Mouse (Mus musculus) erythroblast, embryonic 14.5 days (primary cell): ENCODE results near the gene Arl6ip4. TPM values are rescaled to one million over a fixed set of nuclear protein-coding genes. Genes with fewer than 3 reads are reported as not detected.

Experiments used
- H3K27me3 ChIP-seq: 2 replicates; pipeline ENCODE4 v1.6.1; 2012; ENCODE audit warnings: inconsistent platforms; ENCODE audit not compliant: control insufficient read depth
- H3K36me3 ChIP-seq: 2 replicates; pipeline ENCODE4 v1.6.1; 2012; ENCODE audit warnings: mild to moderate bottlenecking, inconsistent platforms; ENCODE audit not compliant: control insufficient read depth
- H3K4me1 ChIP-seq: 2 replicates; pipeline ENCODE4 v1.6.1; 2012; ENCODE audit warnings: inconsistent platforms; ENCODE audit not compliant: control insufficient read depth
- H3K4me3 ChIP-seq: replicated peaks from 2 replicates; pipeline ENCODE3; 2012; ENCODE audit warnings: moderate library complexity, mild to moderate bottlenecking, inconsistent platforms
- H3K9me3 ChIP-seq: 2 replicates; pipeline ENCODE4 v1.6.1; 2012; ENCODE audit warnings: low read length, inconsistent platforms, mixed read lengths; ENCODE audit not compliant: control insufficient read depth
- GATA1 ChIP-seq: IDR thresholded peaks from 2 replicates; pipeline ENCODE4 v1.6.1; 2012; ENCODE audit warnings: low read length, inconsistent platforms, mixed read lengths
- TAL1 ChIP-seq: IDR thresholded peaks from 3 replicates; pipeline ENCODE4 v1.6.1; 2012; ENCODE audit warnings: low read length, inconsistent platforms, mixed read lengths
- polyA plus RNA-seq: library from polyadenylated mRNA; stranded (reverse); fragments of >175 nt; gene quantifications from 2 replicates; pipeline ENCODE4 v1.2.3, GENCODE M21; 2012

Arl6ip4 gene
- polyA plus RNA-seq, 1 experiment = 14.6 TPM

DNA sequence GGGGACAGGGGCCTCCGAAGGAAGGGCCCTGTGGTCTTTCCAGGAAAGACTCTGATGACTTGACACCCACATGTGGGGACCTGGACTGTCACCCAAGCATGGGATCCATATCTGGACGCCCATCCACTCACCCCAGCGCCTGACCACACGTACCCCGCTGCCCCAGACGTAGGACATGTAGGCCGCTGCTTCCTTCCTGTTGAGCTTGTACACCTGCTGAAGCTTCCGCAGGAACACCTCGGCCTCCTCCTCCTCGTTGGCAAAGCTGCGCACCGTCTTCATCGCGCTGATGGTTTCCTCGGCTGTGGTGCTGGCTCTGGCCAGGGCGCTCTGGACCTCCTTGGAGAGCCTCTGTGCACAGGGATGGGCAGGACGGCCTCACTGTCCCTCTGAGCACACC lies 36.0 kb upstream of the Arl6ip4 start:
- Histone ChIP-seq H3K27me3 (no peaks in the 10 kb centered on the region), H3K4me3 (no peak overlapping the region), H3K9me3 (no peaks in the 10 kb centered on the region), H3K4me1 (peaks cover 35% of the 10 kb centered on the region), H3K36me3 (peaks cover 10% of the 10 kb centered on the region)
- TF ChIP-seq GATA1 (no peak), TAL1 (no peak)

DNA sequence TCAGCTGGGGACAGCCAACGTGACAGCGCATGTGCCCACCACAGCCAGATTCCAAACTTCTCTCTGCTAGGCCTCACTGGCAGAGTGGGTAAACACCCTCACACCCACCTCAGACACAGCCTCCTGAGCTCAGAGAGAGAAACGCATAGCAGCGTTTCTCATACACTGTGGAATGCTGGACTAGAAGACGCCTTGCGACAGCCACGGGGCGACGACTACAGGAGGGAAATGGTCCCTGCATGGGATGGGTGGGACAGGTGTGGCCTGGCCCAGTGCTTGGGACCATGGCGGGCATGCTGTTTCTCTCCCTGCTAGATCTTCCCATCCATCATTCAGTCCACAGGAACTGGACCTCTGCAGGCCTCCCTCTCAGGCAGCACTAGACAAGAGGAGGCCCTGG lies 33.4 kb upstream of the Arl6ip4 start:
- no peak for TF ChIP-seq TAL1
- no peaks in the 10 kb centered on the region for H3K27me3 ChIP-seq
- H3K4me1 ChIP-seq = peaks cover 41% of the 10 kb centered on the region
- no peaks in the 10 kb centered on the region for H3K9me3 ChIP-seq
- H3K36me3 ChIP-seq = peaks cover 15% of the 10 kb centered on the region
- H3K4me3 ChIP-seq = no peak overlapping the region

- Histone ChIP-seq H3K4me1 (peaks cover 44% of the 10 kb centered on the region), H3K27me3 (no peaks in the 10 kb centered on the region), H3K9me3 (no peaks in the 10 kb centered on the region), H3K36me3 (peaks cover 19% of the 10 kb centered on the region), H3K4me3 (no peak overlapping the region)
- TF ChIP-seq GATA1 = no peak
- no peak for TF ChIP-seq TAL1
Measured at GRCm38 (mm10) chr5:124082941-124083688, 32.8 kb upstream of the Arl6ip4 start.

DNA sequence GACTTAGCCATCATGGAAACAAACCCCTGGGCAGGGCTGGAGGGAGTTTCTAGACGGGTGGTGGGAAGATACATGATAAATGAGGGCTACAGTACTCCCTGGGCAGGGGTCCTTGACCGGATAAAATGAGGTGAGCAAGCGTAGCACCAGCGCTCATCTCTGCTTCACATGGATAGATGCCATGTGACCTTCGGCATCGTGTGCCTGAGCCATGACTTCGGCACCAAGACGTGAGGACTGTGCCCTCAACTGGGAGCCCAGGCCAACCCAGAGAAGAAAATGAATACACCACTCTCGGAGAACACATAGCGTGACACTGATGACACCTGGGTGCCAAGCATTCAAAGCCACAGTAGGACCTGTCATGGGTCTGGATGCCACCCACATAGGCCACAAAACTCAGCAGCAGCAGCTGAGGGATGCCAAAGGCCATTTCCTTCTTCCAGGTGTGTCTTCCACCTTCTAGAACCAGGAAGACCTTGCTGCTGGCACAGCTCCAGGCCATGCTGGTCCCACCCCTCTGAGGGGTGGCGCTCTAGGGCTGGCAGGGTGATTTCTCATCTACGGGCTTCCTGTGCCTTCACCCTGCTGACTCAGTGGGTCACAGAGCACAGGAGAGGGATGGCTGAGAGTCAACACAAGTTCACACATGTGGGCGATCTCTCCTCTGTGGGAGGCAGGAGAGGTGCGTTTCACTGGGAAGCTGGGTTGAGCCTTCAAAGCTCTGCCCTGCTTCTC lies 31.9 kb upstream of the Arl6ip4 start:
- Histone ChIP-seq H3K27me3 (no peaks in the 10 kb centered on the region), H3K4me1 (peaks cover 49% of the 10 kb centered on the region), H3K9me3 (no peaks in the 10 kb centered on the region), H3K36me3 (peaks cover 28% of the 10 kb centered on the region), H3K4me3 (no peak overlapping the region)
- no peak for TF ChIP-seq GATA1
- TF ChIP-seq TAL1 = no peak

- no peaks in the 10 kb centered on the region for H3K9me3 ChIP-seq
- peaks cover 35% of the 10 kb centered on the region for H3K36me3 ChIP-seq
- H3K27me3 ChIP-seq = no peaks in the 10 kb centered on the region
- H3K4me1 ChIP-seq = peaks cover 54% of the 10 kb centered on the region
- H3K4me3 ChIP-seq = peak overlapping the region; percentile 3
- no peak for TF ChIP-seq GATA1
- no peak for TF ChIP-seq TAL1
Measured at GRCm38 (mm10) chr5:124084588-124085173, 31.2 kb upstream of the Arl6ip4 start.

GRCm38 (mm10) chr5:124085513-124085912 lies 30.4 kb upstream of the Arl6ip4 start:
- H3K4me1 ChIP-seq = peaks cover 57% of the 10 kb centered on the region
- peaks cover 43% of the 10 kb centered on the region for H3K36me3 ChIP-seq
- TF ChIP-seq TAL1 = no peak
- TF ChIP-seq GATA1 = no peak
- H3K9me3 ChIP-seq = no peaks in the 10 kb centered on the region
- H3K27me3 ChIP-seq = no peaks in the 10 kb centered on the region
- peak overlapping the region; percentile 33 for H3K4me3 ChIP-seq

DNA sequence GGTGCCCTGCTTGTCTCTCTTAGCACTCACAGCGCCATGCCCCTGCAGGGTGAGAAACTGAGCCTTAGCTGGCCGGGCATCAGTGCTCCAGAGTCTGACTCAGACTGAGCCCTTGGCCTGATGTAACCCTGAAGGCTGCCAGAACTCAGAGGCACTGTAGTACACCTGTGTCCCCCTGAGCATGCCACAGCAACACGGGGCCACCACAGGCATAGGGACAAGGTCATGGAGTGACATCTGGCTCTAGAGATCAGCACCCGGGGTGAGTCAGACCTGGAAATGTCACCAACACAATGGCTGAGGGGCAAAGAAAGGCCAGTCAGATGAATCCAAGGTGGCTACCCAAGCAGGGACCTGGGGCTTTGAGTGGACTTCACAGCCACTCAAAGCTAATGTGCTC lies 29.0 kb upstream of the Arl6ip4 start:
- Histone ChIP-seq H3K4me1 (peaks cover 70% of the 10 kb centered on the region), H3K36me3 (peaks cover 44% of the 10 kb centered on the region), H3K9me3 (no peaks in the 10 kb centered on the region), H3K27me3 (no peaks in the 10 kb centered on the region), H3K4me3 (no peak overlapping the region)
- no peak for TF ChIP-seq GATA1

DNA sequence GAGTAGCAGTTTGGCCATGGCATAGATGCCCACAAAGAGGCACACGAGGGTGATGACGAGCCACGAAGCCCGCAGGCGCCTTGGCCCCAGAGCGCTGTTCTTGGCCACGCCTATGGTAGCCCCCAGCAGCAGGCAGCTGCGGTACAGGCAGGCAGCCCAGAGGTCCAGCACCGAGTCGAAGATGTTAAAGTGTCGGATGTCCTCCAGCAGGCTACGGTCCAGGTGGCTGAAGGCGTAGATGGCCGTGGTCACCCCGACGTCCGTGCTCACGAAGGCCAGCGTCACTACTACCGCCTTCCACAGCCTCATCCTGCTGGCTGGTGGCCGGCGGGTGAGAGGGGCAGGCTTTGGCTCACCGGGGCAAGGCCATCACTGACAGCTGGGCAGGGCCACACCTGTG lies 26.0 kb upstream of the Arl6ip4 start:
- Histone ChIP-seq H3K36me3 (peaks cover 58% of the 10 kb centered on the region), H3K4me1 (peaks cover 86% of the 10 kb centered on the region), H3K9me3 (no peaks in the 10 kb centered on the region), H3K4me3 (no peak overlapping the region), H3K27me3 (no peaks in the 10 kb centered on the region)
- TF ChIP-seq GATA1 = no peak
- TF ChIP-seq TAL1 = no peak

- TF ChIP-seq TAL1 = peak; percentile 97
- peak; percentile 95 for TF ChIP-seq GATA1
Measured at GRCm38 (mm10) chr5:124091951-124092406, 23.9 kb upstream of the Arl6ip4 start.

More at GRCm38 (mm10) chr5:124091951-124092406, 23.9 kb upstream of the Arl6ip4 start:
- H3K4me3 ChIP-seq = peak overlapping the region; percentile 56
- H3K27me3 ChIP-seq = no peaks in the 10 kb centered on the region
- H3K36me3 ChIP-seq = peaks cover 50% of the 10 kb centered on the region
- peaks cover 3% of the 10 kb centered on the region for H3K9me3 ChIP-seq
- H3K4me1 ChIP-seq = peaks cover 85% of the 10 kb centered on the region
